Mouse (Mus musculus): ENCODE results near the gene Rnpep.
A peak's percentile ranks its signal among the peaks of the same experiment; 100 is the strongest.

Gene Rnpep

GRCm38 (mm10) chr1:135283826-135284291 is at the start of gene Rnpep:
Rnpep (minus strand) TSS chr1:135284084.
- peak; percentile 81 to 87 for DNase-seq

GRCm38 (mm10) chr1:135330578-135330977 is 46.7 kb upstream of the Rnpep start:
- DNase-seq = no peak

DNA sequence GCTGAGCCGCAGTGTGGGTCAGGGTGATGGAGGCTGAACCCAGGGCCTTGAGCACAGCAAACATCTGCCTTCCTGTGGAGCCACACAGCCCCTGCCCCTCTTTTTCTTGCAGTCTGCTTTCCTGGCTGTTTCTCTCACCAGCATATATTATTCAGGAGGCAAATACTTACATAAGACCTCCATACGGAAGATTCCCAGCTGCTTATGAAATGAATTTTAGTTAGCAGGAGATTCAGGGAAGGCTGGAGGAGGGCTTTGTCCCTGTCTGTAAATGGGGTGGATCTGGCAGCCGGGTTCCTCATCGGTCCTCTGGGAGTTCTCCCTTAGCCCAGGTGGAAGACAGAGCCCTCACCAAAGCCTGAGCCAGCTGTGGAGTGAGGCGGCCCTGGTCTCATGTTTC is 44.5 kb upstream of the Rnpep start:
- DNase-seq = no peak

GRCm38 (mm10) chr1:135325934-135326333 is 42.0 kb upstream of the Rnpep start:
- no peak for DNase-seq

DNA sequence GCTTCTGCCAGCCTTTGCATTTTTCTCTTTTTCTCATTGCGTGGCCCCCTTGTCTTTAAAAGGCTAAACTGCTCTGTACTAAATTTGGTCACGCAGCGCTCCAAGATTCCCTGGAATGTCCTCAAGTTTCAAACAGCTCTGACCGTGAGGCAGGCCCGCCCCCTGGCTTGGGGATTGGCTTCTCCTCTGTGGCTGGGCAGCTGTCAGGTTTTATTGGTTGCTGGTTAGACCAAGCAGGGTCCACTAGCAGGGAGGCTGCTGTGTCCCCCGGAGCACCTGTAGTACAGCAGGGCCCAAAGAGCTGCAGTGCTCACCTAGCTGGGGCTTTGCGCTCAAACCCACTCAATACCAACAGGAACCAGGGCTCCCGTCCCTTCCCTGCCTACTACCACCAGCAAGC is 40.7 kb upstream of the Rnpep start, which contains the start of gene Lmod1:
TSS of gene Lmod1 (plus strand) at position 237 of the 400 bp plus-strand sequence.
- peak in 1 of 2 experiments; percentile 8 for DNase-seq

GRCm38 (mm10) chr1:135323367-135323901 is 39.5 kb upstream of the Rnpep start:
- DNase-seq = no peak

DNA sequence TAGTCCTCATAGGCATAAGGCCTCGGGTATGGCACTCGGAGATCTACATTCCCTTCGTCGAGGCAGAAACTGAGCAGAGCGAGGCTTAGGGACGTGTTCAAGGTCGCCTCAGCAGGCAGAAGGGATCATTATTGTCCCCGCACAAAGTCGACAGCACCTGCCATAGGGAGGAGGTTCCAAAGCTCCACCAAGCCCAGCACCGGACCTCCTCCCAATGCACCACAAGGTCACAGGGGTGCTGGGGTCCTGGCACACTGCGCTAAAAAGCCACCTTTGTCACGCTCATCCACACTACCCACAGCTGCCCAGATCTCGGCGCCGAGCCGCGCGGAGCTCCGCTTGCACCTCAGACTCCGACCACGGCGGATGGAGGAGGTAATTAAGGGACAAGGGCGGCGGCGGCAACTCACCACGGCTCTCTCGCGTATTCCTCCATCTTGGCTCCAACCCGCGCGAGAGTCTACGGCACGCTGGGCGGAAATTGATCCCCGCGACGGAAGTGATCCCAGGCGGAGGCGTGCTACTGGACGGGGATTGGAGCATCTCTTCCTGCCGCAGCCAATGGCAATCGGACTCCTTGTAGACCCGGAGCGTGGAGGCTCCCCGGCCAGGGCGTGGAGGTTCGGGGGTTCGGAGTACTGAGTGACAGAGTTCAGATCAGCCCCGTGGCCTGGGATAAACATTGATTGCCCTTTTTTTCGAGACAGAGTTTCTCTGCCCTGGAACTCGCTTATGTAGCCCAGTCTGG is 29.6 kb upstream of the Rnpep start, which contains the start of gene Timm17a:
TSS of gene Timm17a (minus strand) at position 495 of the 748 bp plus-strand sequence.
- DNase-seq = peak; percentile 94

- DNase-seq = no peak
Measured at GRCm38 (mm10) chr1:135312201-135312600, 28.3 kb upstream of the Rnpep start.

- DNase-seq = peak; percentile 11 to 22
Measured at GRCm38 (mm10) chr1:135311356-135311755, 27.5 kb upstream of the Rnpep start.

GRCm38 (mm10) chr1:135290908-135291307 is 7.0 kb upstream of the Rnpep start:
- no peak for DNase-seq

GRCm38 (mm10) chr1:135286311-135286710 is 2.4 kb upstream of the Rnpep start:
- DNase-seq = no peak

- peak in 1 of 2 experiments; percentile 68 for DNase-seq
Measured at GRCm38 (mm10) chr1:135283287-135283825, 528 bp downstream of the Rnpep start.

DNA sequence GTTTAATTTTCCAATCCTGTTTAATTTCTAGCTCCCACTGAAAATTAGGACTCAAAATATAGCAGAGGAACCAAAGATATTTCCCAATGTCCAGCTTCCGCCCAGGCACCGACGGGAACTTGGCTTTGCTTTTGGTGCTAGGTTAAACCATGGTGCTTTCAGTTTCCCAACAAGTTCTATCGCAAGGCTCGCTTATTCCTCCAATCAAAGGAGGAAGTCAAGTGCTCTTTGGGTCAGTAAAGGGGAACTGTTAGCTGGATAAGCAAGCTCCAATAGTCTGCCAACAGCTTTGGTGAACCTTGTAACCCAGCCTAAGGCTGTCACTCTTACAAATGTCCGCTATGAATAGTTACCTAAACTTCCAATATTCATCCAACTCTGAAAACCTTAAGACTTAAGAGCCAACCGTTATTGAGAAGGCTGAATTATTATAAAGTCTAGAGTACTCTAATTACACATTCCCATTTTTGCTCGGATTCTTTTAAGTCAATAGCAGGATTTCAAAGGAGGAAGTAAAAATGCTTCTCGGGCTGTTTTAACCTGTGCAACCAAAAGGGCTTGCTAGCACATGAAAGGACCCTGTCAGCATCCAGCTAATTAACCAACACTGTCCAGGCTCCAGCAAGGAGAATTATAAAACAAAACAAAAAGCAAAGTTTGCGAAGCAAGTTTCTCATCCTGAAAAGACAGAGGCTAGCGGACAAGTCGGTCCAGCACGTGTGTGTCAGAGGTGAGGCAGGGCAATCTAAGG is 1.2 kb downstream of the Rnpep start:
- no peak for DNase-seq

DNA sequence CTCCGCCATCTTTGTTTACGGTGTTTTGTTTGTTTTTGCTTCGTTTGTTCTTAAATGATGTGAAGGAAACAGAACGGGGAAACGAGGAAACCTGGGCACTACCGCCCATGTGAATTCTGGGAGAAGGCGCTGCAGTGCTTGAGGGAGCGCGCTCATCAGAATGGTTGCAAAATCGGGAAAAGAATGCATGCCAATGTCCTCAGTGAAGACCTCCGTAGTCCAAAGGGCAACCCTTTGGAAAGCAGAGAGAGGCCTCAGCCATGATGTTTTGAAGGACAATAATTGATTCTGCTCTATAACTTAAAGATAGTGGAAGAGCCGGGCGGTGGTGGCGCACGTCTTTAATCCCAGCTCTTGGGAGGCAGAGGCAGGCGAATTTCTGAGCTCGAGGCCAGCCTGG is 2.0 kb downstream of the Rnpep start:
- DNase-seq = no peak

DNA sequence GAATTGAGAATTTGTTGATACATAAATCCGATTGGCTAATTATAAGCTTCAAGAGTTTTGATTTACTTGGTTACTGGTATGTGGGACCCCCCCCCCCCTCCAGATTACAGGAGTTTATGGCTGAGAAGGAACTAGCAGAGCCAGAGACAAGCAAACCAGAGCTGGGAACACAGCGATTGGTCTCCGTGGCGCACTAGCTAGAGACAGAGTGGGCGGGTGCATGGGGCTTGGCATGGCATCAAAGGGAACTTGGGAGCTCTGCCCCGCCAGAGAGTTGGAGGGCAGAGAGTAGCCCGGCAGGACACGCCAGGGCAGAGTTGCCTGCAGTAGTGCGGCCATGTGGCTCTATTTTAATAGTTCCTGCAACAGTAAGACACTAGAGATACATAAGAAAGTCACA is 3.2 kb downstream of the Rnpep start:
- peak; percentile 55 to 66 for DNase-seq

DNA sequence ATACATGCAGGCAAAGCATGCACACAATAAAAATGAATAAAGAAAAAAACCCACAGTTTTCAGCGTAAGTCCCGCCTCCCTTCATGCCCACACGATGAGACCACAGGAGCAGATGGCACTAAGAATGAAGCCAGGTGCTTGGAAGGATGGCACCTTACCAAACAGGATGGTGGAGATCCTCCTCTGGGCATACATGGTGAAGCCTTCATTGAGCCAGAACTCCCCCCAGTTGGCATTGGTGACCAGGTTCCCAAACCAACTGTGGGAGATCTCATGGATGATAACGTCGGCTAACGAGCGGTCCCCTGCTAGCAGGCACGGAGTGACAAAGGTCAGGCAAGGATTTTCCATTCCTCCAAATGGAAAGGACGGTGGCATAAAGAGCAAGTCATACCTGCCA is 12.5 kb downstream of the Rnpep start:
- DNase-seq = peak; percentile 85 to 86

GRCm38 (mm10) chr1:135267663-135268446 is 16.0 kb downstream of the Rnpep start:
- DNase-seq = no peak

DNA sequence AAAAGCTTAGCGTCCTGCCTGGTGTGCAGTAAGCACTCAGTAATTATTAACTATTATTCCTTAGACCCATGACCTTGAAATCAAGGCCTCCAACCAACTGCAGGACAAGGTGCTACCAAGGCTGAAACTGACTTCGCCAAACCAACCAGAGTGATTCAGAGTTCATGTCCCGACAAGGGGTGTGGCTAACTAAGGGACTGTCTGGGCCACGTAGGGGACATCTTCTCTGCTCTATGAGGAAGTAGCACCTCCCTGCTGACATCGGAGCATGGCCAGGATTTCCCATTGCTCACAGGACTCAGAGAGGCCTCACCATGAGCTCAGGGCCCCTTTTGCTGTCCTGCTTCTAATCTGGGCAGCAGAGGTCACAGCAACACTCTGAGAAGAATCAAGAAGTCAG is 18.1 kb downstream of the Rnpep start:
- no peak for DNase-seq

GRCm38 (mm10) chr1:135263316-135263715 is 20.6 kb downstream of the Rnpep start:
- DNase-seq = no peak

DNA sequence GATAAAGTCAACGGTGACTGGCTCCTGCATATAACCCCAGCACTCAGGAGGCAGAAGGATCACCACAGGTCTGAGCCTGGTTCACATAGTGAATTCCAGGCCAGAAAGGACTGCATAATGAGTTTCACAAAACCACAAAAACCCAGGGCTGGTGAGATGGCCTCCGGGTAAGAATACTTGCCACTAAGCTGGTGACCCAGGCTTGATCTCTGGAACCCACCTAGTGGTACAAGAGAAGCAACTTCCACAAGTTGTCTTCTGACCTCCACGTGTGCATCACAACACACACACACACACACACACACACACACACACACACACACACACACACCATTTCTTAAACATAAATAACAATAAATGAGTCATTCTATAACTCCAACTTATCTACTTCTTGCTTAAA is 21.6 kb downstream of the Rnpep start:
- no peak for DNase-seq

- no peak for DNase-seq
Measured at GRCm38 (mm10) chr1:135260931-135261330, 23.0 kb downstream of the Rnpep start.

GRCm38 (mm10) chr1:135259128-135259436 is 24.8 kb downstream of the Rnpep start:
- peak; percentile 91 to 96 for DNase-seq
